Comparison of ENCODE assay signal across 8 mouse cellular contexts in the genomic region with DNA sequence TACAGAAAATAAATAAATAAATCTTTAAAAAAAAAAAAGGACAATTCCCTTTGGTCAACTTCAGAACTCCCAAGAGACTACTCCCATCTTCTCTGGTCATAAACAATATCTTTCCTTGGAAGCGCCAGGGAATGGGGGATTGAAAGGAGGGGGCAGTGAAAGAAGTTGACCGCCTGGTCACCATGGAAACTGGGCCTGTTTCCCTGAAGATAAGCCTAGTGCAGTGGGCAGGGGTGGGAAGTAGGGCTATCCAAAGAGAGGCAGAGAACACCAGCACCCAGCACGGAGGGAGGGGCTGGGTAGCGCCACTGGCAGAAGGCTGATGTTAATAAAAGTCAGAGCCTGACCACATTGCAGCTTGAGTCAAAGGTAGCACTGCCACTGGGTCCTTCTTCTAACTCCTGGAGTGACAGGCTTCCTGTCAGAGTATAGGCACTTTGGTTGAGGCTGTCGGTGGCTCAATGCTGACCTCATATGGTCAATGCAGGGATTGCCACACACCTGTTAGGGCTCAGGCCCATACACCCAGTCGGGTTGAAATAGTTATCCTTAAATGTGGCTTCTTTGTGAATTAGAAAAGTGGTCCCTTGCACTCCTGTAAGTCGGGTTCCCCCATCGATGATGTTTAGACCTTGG. TPM values are rescaled to one million over a fixed set of nuclear protein-coding genes. Genes with fewer than 3 reads are reported as not detected.
DNase-seq lines count a peak whose midpoint lies in the region; ATAC-seq and TF ChIP-seq lines count a peak whose summit lies in the region.

No protein-coding gene starts in this region.

- peaks cover 8% of the 10 kb centered on the region for H3K27me3 ChIP-seq in forebrain, embryonic 14.5 days (replicated peaks; ENCODE audit: control insufficient read depth, insufficient read depth, low read length)
- H3K27me3 ChIP-seq in hindbrain, embryonic 16.5 days (replicated peaks; ENCODE audit: control insufficient read depth, insufficient read depth, low read length), result no peaks in the 10 kb centered on the region; the same call in none of the 2 replicates

- intact Hi-C loops in left cerebral cortex, adult 2 months (cut with DNase I), result loop anchor here (1.0 kb wide), 2 partner anchors 36 to 74 kb away; no protein-coding TSS in a partner anchor

- TF ChIP-seq CTCF in left cerebral cortex, adult 2 months (IDR thresholded peaks at IDR 0.05), result peak; percentile 94

- WGBS in forebrain, embryonic 14.5 days, result 4% methylated on average over 8 of the region's 8 CpGs
- WGBS in hindbrain, embryonic 16.5 days, result 6% methylated on average over 8 of the region's 8 CpGs

- peak; percentile 75 for DNase-seq in right cerebral cortex, adult 18-20 months
- DNase-seq in right cerebral cortex, postnatal 36 days (ENCODE audit: low spot score in 2 of 2), result no peak
- DNase-seq in cerebellum, adult 11-12 months, result peak; percentile 85
- peak; percentile 82 for DNase-seq in forebrain, embryonic 14.5 days (ENCODE audit: low spot score)
- peak; percentile 76 to 85 for DNase-seq in left cerebral cortex, adult 2 months (ENCODE audit: extremely low spot score in 1 of 2, low spot score in 2 of 2)
- peak; percentile 77 for DNase-seq in mesoderm, embryonic 11.5 days (ENCODE audit: low read depth, low spot score)
- DNase-seq in spleen, postnatal 14 days (ENCODE audit: low spot score in 2 of 2), result peak; percentile 55 to 72

- peaks cover 7% of the 10 kb centered on the region; the same call in 1 of the 2 replicates for H3K4me1 ChIP-seq in forebrain, embryonic 14.5 days (ENCODE audit: control insufficient read depth, insufficient read depth, low read length)
- H3K4me1 ChIP-seq in hindbrain, embryonic 16.5 days (ENCODE audit: control insufficient read depth, insufficient read depth, low read depth, low read length), result peaks cover 31% of the 10 kb centered on the region

- H3K4me2 ChIP-seq in forebrain, embryonic 14.5 days (ENCODE audit: low read length), result no peak overlapping the region
- 0 out of 2 replicates have a peak overlapping the region, but pooled peaks have one; percentile 10 for H3K4me2 ChIP-seq in hindbrain, embryonic 16.5 days (ENCODE audit: low read length)

- H3K27ac ChIP-seq in forebrain, embryonic 14.5 days (ENCODE audit: low read depth, low read length), result no peak overlapping the region
- no peak overlapping the region for H3K27ac ChIP-seq in hindbrain, embryonic 16.5 days (ENCODE audit: low read depth, low read length)
- H3K27ac ChIP-seq in left cerebral cortex, adult 2 months, result no peak overlapping the region

- no peaks in the 10 kb centered on the region for H3K9me3 ChIP-seq in forebrain, embryonic 14.5 days (replicated peaks; ENCODE audit: control insufficient read depth, low read length)
- H3K9me3 ChIP-seq in hindbrain, embryonic 16.5 days (ENCODE audit: control insufficient read depth, low read length), result no peaks in the 10 kb centered on the region

- ATAC-seq in forebrain, embryonic 14.5 days, result no peak; the same call in 1 of the 2 replicates
- peak; percentile 31 for ATAC-seq in hindbrain, embryonic 16.5 days

- H3K9ac ChIP-seq in forebrain, embryonic 14.5 days (ENCODE audit: low read length), result no peak overlapping the region
- no peak overlapping the region for H3K9ac ChIP-seq in hindbrain, embryonic 16.5 days (ENCODE audit: low read depth, low read length)

- no peak overlapping the region for H3K4me3 ChIP-seq in forebrain, embryonic 14.5 days (ENCODE audit: low read depth, low read length)
- H3K4me3 ChIP-seq in hindbrain, embryonic 16.5 days (ENCODE audit: low read length), result no peak overlapping the region
- no peak overlapping the region for H3K4me3 ChIP-seq in left cerebral cortex, adult 2 months

- H3K36me3 ChIP-seq in forebrain, embryonic 14.5 days (ENCODE audit: control insufficient read depth, insufficient read depth, low read length), result peaks cover 2% of the 10 kb centered on the region; the same call in 1 of the 2 replicates
- H3K36me3 ChIP-seq in hindbrain, embryonic 16.5 days (ENCODE audit: control insufficient read depth, insufficient read depth, low read length), result no peaks in the 10 kb centered on the region

RNA-seq across cellular contexts. Expression of gene Tmem151b, which starts 2.5 kb away (rescaled TPM):
- 19.2 and 21.2 TPM in 2 replicates for polyA plus RNA-seq in forebrain, embryonic 14.5 days (2014; fragmentation: Nextera tagmentation; extraction: Ambion mirVana)
- polyA plus RNA-seq in hindbrain, embryonic 16.5 days (2015; fragmentation: Nextera tagmentation; extraction: Ambion mirVana), result 29.3 and 31.7 TPM in 2 replicates
- total RNA-seq in left cerebral cortex, adult 2 months (2021), result 100 to 1,000 TPM; 132 to 133 TPM

RNA-seq across cellular contexts. Expression of gene Nfkbie, which starts 3.6 kb away (rescaled TPM):
- 3.3 and 4.1 TPM in 2 replicates for polyA plus RNA-seq in forebrain, embryonic 14.5 days (2014; fragmentation: Nextera tagmentation; extraction: Ambion mirVana)
- 6.1 and 6.8 TPM in 2 replicates for polyA plus RNA-seq in hindbrain, embryonic 16.5 days (2015; fragmentation: Nextera tagmentation; extraction: Ambion mirVana)
- 1 to 10 TPM; 2.3 to 2.4 TPM for total RNA-seq in left cerebral cortex, adult 2 months (2021)

RNA-seq across cellular contexts. Expression of gene Slc35b2, which starts 11.7 kb away (rescaled TPM):
- polyA plus RNA-seq in forebrain, embryonic 14.5 days (2014; fragmentation: Nextera tagmentation; extraction: Ambion mirVana), result 99.4 and 102 TPM in 2 replicates
- polyA plus RNA-seq in hindbrain, embryonic 16.5 days (2015; fragmentation: Nextera tagmentation; extraction: Ambion mirVana), result 96.2 and 101 TPM in 2 replicates
- total RNA-seq in left cerebral cortex, adult 2 months (2021), result 10 to 100 TPM; 21.5 to 26.3 TPM

RNA-seq across cellular contexts. Expression of gene Hsp90ab1, which starts 21.1 kb away (rescaled TPM):
- 1,462 and 1,472 TPM in 2 replicates for polyA plus RNA-seq in forebrain, embryonic 14.5 days (2014; fragmentation: Nextera tagmentation; extraction: Ambion mirVana)
- polyA plus RNA-seq in hindbrain, embryonic 16.5 days (2015; fragmentation: Nextera tagmentation; extraction: Ambion mirVana), result 1,542 and 1,571 TPM in 2 replicates
- 1,000 to 10,000 TPM; 1,492 to 1,507 TPM for total RNA-seq in left cerebral cortex, adult 2 months (2021)

RNA-seq across cellular contexts. Expression of gene Tcte1, which starts 28.7 kb away (rescaled TPM):
- 5.7 and 8.5 TPM in 2 replicates for polyA plus RNA-seq in forebrain, embryonic 14.5 days (2014; fragmentation: Nextera tagmentation; extraction: Ambion mirVana)
- polyA plus RNA-seq in hindbrain, embryonic 16.5 days (2015; fragmentation: Nextera tagmentation; extraction: Ambion mirVana), result 6.1 and 6.3 TPM in 2 replicates
- 1 to 10 TPM; 1.1 to 1.3 TPM for total RNA-seq in left cerebral cortex, adult 2 months (2021)

Comparison
In these comparisons a context has a peak if more than half of its experiments do, and no peak if none do; other contexts are left out.
1. DNase-seq: peak in right cerebral cortex, adult 18-20 months (single experiment), cerebellum, adult 11-12 months (single experiment), forebrain, embryonic 14.5 days (single experiment), left cerebral cortex, adult 2 months (2 of 2), mesoderm, embryonic 11.5 days (single experiment) and spleen, postnatal 14 days (2 of 2); none in right cerebral cortex, postnatal 36 days (0 of 2).